Mouse (Mus musculus) thymus, adult 18-20 months (tissue): ENCODE data around the gene Mink1.

Experiments
- DNase-seq, 2 experiments: peaks; one replicate each; pipeline ENCODE4 v3.0.0; 2022; ENCODE audit warnings: mixed read lengths in 2 of 2

Gene Mink1

DNA sequence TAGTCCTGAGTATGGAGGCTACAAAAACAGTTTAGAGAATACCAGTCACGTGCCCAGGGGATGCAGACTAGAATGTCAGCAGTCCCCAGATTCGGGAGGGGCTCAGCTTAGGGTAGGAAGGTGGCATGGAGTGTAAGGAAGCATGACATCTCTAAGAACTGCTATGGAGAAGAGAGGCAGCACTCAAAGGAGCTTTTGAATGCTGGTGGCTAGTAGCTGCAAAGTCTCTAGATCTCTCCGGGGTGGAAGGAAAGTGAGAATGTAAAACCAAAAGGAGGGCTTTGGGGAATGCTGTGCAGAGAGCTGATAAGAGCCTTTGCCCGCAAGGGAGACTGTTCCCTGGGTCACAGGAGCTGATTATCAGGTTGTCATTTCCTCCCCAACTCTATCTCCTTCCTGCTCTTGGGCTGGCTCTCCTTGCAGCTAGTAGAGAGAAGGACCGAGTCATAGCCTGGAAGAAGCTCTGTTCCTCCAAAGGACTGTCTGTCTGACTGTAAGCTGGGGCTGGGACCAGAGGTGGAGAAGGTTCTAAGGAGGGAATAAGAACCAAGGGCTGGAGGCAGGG, 76.1 kb downstream of the Mink1 start, which contains the start of gene Gp1ba:
Gp1ba (plus strand) TSS at position 409 of the 565 bp plus-strand sequence.
- no peak for DNase-seq

DNA sequence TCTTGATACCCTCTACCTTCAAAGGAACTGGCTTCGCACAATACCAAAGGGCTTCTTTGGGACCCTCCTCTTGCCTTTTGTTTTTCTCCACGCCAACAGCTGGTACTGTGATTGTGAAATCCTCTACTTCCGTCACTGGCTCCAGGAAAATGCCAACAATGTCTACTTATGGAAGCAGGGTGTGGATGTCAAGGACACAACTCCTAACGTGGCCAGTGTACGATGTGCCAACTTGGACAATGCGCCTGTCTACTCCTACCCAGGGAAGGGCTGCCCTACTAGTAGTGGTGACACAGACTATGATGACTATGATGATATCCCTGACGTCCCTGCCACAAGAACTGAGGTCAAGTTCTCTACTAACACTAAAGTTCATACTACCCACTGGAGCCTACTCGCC, 77.3 kb downstream of the Mink1 start:
- no peak for DNase-seq

DNA sequence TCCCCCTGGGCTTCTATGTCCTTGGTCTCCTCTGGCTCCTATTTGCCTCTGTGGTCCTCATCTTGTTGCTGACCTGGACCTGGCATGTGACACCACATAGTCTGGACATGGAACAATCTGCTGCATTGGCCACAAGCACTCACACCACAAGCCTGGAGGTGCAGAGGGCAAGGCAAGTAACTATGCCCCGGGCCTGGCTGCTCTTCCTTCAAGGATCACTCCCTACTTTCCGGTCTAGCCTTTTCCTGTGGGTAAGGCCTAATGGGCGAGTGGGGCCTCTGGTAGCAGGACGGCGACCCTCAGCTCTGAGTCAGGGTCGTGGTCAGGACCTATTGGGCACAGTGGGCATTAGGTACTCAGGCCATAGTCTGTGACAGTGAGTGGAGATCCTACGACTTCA, 78.6 kb downstream of the Mink1 start:
- DNase-seq, result no peak

DNA sequence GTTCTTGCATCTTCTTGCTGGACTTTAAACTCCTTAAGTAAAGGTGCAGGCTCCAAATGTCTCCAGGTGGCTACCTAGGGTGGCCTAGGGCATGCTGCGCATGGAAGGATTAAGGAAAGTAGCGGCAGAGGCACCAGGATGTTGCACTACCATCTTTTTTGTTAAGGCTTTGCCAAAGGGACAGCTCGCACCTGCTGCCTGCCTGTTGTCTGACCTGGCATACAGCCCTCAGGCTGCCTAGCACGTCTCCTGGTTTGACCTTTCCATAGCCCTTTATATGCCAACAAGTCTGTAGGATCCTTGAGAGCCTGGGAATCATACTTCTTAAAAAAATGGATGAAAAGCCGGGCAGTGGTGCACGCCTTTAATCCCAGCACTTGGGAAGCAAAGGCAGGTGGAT, 80.4 kb downstream of the Mink1 start:
- DNase-seq, result no peak

DNA sequence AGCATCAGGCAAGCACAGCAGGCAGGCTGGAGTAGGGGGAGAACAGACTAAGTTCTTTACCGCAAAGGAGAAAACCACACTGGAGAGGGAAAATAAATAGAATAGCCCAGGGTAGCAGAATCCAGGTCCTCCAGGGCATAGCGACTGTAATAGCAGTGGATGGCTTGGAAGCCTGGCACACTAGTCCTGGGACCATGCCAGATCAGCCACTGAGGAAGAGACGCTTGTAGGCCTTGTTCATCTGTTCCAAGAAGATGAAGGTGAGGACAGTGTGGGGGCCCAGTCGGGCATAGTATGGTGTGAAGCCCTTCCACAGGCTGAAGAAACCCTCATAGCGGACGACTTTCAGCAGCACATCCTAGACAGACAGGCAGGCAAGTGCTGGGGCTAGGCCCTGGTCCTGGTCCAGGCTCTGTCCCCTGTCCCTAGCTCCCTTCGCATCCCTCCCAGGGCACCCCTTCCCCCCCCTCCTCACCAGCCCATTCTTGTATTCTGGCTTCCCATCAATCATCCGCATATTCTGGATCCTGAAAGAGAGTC, 82.0 kb downstream of the Mink1 start:
- no peak for DNase-seq

DNA sequence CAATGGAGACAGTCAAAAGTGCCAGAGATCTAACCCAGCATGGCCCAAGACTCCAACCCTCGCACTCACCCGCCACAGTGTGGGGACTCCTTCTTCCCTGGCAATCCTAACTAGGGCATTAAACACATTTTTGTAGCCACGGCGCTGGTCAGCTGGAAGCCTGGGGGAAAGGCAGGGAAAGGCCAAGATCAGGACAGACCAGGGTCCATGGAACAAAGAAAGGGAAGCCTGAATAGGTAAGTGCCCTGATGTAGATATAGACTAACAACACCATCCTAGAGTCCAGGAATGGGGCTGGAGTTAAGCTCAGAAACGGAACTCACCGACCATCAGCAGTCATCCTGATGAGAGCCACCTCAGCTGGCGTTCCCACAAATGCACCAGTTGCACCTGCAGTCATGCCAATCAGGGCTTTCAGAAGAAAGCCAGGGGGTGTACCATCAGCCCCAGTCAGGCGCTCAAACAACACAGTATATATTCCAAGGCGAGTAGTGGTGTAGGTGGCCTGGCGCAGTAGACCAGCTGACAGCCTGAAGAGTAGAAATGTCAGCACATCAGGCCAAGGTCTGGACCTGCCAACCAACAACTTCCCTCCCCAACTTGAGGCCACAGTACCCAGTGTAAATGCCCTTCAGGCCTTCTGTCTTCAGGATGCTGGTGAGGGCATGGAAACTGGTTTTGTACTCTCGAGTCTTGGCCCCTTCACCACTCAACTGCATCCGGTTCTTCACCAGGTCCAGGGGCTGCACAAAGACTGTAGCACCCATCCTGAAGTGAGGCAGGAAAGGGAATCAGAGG, 83.0 kb downstream of the Mink1 start:
- DNase-seq, result no peak

DNA sequence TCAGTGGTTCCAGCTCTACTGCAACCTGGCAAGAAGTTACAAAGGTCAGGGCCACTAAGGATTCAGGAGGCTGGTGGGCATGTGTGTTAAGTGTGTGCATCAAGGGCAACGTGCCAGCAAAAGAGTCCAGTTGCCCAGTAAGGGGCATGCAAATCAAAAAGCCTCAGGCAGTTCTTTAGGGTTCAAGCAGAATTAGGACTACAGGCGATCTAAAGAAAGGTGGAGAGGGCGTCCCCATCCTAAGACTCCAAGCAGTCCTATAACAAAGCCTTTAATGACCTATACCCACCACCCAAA, 83.5 kb downstream of the Mink1 start:
- no peak for DNase-seq

DNA sequence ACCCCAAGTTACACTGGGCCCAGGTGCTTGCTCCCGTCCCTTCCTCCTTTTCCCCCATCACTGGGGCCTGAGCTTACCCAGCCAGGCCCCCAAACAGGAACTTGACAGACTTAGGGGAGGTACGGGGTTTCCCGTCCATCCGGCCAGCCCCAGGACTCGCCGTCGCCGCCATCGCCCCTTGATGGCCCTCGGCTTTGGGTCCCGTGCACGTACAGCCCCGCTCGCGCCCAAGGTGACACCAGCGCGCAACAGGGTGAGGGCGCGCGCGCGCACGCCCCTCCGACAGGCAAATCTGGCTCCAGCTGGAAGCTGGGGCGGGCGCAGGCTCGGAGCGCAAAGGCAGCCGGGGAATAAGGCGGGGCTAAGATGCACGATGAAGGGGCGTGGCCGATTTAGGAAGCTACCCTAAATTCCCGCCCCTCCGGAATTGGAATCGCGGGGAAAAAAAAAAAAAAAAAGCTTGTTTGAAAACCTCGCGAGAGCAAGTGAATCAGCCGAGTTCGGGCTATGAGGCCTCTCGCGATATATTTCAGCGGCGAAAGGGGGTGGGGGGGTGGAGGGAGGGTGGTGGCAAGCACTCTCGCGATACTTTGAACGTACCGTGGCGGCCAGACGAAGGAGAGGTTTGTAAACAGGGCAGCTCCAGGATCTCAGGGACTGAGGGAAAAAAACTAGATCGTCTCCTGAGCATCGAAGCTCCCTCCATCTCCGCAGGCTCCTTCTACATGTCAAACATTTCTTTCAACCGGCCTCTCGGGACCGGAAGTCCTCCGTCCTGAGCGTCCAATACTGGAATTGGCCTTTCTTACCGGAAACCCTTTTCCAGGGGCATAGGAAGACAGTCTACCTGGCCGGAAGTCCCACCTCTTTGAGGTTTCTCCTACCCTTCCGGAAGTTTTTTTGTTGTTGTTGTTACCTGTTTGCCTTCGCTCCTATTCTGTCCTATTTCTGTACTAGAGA, 84.3 kb downstream of the Mink1 start, which contains the start of the genes Rnf167 and Slc25a11:
Rnf167 (plus strand) TSS at position 545 of the 960 bp plus-strand sequence.
Slc25a11 (minus strand) TSS at position 789 of the 960 bp plus-strand sequence.
- peak; percentile 95 to 97 for DNase-seq

DNA sequence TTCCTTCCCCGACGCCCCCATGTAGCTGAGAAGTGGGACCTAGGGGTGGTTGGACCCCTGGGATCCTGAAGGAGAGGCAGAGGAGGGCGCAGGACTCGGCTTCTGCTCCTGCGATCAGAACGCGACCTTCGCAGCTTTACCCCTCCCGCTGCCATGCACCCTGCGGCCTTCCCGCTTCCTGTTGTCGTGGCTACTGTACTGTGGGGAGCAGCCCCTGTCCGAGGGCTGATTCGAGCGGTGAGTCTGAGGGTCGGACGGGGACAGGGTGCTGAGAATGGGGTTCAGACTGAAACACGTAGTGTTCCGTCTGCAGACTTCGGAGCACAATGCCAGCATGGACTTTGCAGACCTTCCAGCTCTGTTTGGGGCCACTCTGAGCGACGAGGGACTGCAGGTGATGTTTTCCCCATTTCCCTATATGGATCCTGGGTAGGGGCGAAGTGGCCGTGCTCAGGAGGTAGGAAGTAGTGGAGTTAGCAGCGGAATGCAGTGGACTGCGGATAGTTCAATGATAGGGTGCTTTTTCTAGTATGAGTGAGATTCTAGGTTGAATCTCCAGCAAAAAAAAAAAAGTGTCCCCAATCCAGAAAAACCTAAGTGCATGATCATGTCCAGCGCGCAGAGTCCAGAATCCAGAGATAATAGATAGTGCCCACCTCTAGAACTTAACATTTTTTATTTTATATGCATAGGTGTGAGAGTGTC, 85.2 kb downstream of the Mink1 start:
- DNase-seq, result peak; percentile 51 to 71

DNA sequence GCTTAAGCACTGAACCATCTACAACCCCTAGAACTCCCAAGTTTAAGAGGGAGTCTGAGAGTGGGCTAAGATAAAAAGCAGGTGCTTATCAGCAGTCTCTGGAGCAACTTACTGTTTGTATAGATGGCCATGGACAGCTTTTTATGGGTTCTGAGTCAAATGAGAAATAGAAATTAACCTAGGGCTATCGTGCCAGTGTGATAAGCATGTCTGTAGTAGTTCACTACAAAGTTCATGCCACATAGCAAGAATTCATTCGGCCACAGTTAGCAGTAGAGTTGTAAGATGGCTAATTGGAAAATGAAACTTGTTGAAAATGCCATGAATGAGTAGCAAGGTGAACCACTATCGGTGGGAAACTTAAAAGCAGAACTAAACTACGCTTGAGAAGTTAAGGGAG, 85.8 kb downstream of the Mink1 start:
- no peak for DNase-seq

DNA sequence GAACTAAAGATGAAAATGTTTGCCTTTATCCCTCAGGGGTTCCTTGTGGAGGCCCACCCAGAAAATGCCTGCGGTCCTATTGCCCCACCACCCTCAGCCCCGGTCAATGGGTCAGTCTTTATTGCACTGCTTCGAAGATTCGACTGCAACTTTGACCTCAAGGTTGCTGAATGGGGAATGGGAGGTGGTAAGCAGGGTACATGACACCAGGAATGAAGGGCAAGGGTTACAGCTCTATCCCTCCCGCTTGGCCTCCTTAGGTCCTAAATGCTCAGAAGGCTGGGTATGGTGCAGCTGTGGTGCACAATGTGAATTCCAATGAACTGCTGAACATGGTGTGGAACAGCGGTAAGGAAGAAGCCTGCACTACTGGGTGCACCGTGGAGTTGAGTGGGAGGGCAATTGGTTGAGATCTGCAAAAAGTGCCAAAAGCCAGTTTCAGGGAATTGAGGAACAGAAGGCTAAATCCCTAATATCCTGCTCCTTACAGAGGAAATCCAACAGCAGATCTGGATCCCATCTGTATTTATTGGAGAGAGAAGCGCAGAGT, 86.6 kb downstream of the Mink1 start:
- no peak for DNase-seq

DNA sequence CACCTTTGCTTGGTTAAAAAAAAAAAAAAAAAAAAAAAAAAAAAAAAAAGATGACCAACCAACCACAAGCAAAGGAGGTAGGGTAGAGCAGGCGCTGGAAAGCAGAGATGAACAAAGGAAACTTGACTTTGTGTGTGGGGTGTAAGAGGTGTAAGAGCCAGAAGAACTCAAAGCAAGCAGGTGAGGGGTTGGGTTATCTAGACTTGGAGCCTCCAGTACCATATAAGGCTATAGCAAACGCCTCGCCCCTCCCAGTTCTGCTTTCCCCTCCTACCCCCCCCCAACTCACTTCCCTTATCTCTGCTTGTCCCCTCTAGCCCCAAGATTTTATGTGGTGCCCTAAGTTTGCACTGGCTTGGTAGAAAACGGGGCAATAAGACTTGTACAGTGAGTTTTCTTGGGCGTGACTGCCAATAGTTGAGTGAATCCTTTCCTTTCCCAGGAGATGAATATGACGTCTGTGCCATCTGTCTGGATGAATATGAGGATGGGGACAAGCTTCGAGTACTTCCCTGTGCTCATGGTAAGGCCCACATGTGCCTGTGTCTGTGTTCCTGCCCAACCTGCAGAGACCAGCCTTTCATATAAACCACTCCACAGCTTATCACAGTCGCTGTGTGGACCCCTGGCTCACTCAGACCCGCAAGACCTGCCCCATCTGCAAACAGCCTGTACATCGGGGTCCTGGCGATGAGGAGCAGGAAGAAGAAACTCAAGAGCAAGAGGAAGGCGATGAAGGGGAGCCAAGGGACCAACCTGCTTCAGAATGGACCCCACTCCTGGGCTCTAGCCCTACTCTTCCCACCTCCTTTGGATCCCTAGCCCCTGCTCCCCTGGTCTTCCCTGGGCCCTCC, 87.9 kb downstream of the Mink1 start:
- DNase-seq, result no peak

DNA sequence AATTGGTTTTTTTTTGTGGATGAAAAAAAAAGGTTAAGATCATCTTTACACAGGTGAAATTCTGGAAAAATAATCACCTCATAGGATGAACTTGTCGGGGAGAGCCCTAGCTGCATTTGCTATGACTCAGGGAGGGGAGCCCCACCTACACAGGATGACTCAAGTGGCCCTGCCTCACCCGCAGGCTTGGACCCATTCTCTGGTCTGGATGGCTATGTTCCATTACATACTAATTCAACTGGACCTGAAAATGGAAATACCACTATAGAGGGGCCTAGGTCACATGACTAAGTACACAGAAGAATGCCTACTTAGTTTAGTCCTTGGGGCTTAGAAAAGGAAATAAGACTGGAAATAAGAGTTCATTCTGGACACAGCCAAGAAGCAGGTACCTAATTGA, 88.7 kb downstream of the Mink1 start:
- no peak for DNase-seq

DNA sequence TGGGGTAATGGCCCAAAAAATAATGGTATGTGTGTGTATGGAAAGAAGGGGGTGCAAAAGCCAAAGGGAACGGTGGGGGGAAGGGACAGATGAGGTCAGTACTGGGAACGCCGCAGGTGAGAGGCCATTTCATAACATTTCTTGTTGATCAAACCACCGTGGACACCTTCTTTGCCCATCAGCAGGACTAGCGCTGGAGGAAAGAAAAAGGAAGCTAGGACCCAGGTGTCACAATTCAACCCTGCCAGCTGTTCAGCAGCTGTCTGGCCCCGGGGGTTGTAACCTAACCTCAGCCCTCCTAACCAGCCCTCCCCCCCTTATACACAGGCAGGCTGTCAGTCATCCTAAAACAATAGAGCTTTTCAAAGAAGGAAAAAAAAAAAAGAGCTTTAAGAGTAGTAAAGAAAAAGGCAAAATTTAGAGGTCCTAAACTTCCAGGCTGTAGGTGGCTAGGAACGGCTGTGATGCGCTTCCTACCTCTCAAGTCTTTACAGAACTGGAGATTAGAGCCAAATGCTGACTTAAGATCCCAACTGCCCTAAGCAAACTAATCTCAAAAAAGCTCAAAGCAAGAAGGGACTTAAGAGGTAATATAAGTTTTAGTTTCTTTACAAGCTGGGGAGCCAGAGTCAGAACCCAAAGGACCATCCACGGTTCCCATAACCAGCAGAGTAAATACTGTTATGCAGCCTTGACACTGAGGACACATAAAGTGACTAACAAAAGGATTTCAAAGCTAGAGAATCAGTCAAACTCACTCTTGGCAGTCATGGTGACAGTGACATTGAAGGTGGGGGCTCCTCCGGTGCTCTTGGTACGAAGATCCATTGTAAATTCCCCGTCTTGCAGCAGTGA, 89.6 kb downstream of the Mink1 start:
- DNase-seq, result peak in 1 of 2 experiments; percentile 66

DNA sequence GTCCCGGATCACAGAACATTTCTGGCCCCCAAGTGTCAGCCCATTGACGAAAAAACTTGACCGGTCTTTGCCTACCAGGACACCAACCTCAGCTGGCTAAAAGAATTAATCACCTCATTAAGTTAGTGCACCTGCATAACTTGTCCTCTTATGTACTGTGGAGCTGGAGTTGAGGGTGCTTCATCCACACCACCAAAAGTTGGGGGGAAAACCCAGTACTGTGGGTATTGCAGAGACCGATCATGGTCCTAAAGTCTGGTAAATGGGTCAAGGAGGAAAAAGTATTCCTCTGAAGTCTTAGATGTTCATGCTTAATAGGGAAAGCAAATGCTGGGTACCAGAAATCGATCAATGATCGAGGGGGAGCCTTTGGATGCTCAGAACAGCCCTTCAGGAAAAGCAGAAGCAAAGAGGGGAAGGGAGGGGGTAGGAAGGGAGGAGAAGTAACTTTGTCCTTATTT, 90.2 kb downstream of the Mink1 start:
- no peak for DNase-seq

DNA sequence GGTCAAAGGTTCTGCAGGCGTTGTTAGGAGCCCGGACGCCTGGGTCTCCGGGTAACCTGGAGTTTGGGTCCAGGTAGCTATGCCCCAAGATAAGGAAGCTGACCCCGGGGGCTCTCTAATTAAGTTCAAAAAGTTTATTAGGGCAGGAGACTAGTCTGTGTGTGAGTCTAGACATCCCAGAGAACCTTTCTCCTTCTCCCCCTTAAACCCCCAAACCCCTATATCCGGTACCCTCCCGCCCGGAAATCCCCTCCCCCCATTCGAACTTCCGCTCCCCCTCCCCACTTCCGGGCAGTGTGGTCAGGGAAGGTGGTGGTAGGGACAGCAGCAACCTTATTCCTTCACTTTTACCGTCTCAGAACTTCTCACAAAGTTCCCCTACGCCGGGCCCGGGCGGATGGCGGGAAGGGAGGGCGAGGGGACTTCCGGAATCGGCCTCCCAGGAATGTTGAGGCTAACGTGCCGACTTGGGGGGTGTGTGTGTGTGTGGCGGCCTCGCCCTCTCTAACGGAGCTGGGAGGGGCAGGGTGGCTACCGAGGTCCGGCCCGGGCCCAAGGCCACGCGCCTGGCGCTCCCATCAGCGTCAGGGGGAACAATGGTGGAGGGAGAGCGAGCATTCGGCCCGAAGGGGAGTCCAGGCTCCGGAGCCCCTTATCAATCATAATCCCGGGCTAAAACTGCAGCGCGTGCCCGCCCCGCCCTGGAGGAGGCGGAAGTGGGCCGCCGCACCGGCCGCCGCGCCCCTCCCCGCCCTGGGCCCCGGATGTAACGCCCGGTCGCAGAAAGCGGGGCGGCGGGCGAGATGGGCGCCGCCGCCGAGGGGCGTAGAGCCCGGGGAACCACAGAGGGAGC, 90.9 kb downstream of the Mink1 start:
- DNase-seq, result peak; percentile 59 to 75

DNA sequence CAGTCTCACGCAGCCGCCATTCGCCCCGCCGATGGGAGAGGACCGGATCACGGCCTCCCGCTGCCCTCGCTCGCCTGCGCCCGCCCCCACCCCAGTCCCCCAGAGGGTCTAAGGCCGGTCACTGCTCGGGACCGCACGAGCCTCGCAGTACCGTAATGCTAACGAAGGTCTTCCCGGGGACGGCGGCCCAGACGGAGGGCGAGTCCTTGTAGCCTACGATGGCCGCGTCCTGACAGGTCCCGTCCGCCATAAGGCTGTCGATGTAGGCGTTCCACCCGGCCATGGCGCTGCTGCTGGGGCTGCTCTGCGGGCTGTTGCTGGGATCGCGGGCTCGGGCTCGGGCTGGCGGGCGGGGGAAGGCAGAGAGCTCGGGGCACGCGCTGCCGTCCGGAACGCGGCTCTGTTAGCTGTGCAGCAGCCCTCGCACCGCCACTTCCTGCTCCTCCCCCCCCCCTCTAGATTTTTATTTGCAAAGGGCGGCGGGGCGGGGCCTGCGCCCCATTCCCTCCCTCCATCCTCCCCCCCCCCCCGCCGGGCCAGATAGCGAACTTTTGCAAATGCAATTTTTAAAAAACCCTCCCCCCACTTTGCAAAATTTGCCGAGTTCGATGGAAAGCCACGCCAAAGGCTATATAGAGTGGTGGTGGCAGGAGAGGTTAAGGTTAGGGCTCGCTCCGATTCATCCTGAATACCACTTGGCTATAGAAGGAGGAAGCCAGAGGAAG, 91.7 kb downstream of the Mink1 start, which contains the start of gene Pfn1:
Pfn1 (minus strand) TSS at position 447 of the 725 bp plus-strand sequence.
- peak; percentile 73 to 80 for DNase-seq

DNA sequence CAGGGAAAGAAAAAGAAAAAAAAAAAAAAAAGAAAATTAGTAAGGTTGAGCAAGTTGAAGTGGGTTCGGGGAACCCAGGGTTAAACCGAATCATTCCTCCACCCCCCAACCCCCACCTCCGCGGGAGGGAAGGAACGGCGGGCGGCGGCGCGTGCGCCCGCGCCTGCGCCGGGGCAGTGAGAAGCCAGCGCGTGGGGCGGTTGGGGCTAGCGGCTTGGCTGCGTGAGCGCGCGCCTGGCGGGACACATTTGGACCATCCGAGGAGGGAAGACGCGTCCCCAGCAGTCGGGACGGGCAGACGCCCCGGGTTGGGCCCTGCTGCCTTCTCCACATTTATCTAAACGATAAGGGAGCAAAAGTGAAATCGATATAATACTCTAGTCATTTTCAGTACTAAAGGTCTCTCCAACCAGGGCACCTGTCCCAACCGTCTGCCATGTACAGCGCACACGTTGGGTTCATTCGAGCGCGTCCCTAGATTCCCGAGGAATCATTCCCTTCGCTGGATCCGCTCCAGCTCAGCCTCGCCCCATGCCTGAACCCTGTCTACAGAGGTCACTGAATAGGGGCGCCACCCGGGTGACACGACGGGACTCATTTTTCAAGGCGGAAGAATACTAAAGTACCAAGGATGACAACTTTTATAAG, 92.4 kb downstream of the Mink1 start:
- peak; percentile 68 to 69 for DNase-seq
